Mouse (Mus musculus) MN1 (cell line): ENCODE measurements around the gene Nectin4.

Experiments used
- DNase-seq: peaks from one replicate; pipeline ENCODE4 v3.0.0-alpha.2; 2016; ENCODE audit warnings: low spot score

The Nectin4 gene

GRCm38 (mm10) chr1:171412446-171412845, 42.5 kb downstream of the Nectin4 start:
- peak; percentile 76 for DNase-seq

GRCm38 (mm10) chr1:171413608-171414007, 43.7 kb downstream of the Nectin4 start:
- DNase-seq, result no peak

- DNase-seq, result no peak
These were observed 48.8 kb downstream of the Nectin4 start, which contains the start of gene Tstd1 for GRCm38 (mm10) chr1:171418660-171419059. Gene Tstd1, plus strand, starts transcription at chr1:171418872.

DNA sequence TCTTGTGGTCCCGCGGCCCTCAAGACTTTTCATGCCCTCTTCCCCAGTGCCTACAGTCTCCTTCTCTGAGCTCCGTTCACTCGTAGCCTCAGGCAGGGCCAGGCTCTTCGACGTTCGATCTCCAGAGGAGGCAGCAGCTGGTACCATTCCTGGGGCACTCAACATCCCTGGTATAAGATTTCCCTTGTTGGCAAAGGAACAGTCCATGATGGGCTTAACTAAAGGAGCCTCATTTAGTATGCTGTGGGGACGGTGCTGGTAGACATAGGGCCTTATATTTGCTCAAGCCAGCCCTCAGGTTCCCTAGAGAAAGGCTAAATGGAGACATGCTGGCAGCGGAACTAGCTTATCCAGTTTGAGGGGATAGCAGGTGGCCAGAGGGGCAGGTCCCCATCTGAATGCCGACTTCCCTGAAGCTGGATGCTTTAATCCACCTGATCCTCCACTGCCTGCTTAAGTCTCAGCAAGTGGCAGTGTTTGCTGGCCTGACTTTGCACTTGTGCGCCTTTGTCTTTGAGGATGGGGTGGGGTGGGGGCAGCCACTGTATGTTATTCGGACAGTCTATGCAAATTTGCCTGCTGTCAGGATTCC, 49.5 kb downstream of the Nectin4 start:
- no peak for DNase-seq

DNA sequence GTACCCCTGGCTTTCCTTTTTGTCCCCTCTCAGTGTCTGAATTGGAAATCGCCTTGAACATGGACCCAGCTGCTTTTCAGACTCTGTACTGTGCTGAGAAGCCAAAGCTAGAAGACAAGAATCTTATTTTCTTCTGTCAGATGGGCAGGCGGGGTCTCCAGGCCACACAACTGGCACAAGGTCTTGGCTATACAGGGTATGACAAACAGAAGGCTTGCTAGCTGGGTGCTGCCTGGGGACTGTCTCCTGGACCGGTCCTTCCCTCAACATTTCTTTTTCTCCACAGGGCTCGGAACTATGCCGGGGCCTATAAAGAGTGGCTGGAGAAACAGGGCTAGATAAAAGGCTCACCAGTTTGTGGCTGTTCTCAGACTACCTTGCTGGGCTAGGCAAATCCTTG, 50.0 kb downstream of the Nectin4 start:
- DNase-seq, result no peak

- no peak for DNase-seq
These were observed 52.7 kb downstream of the Nectin4 start for GRCm38 (mm10) chr1:171422504-171423095.

GRCm38 (mm10) chr1:171424638-171425037, 54.7 kb downstream of the Nectin4 start:
- DNase-seq, result no peak

DNA sequence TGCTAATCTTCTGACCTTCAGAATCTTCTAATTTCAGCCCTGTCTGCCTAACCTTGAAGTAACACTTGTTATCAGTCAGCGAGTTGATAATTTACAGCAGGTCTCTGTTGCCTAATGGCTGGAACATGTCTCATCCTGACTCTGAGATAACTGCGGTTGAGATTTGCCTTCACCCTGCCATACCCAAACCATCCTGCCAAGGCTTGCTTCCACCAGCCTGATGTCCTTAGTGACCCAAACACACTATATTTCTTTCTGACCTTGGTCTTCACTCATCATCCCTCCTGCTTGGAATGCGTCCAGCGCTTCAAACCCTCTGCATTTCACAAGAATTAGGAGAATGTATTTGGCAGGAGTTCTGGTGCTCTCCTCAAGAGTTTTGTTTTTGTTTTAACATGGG, 55.2 kb downstream of the Nectin4 start:
- DNase-seq, result no peak

DNA sequence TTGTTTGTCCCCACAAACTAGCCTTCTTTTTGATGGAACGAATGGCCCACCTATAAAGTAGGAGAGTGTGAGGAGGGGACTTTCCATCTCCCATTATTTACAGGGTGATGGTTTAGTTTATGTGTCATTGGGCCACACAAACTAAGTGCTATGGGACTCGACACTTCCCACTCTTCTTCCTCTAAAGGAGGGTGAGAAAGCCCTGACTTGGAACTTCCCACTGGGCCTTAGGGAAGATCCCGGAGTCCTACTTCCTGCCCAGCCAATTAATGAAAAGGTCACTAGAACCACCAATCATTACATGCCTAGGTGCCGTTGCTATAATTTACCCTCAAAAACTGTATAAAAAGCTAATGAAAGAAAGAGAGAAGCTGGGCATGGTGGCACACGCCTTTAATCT, 62.3 kb downstream of the Nectin4 start:
- DNase-seq, result no peak

- DNase-seq, result no peak
These were observed 65.5 kb downstream of the Nectin4 start for GRCm38 (mm10) chr1:171435288-171435814.

DNA sequence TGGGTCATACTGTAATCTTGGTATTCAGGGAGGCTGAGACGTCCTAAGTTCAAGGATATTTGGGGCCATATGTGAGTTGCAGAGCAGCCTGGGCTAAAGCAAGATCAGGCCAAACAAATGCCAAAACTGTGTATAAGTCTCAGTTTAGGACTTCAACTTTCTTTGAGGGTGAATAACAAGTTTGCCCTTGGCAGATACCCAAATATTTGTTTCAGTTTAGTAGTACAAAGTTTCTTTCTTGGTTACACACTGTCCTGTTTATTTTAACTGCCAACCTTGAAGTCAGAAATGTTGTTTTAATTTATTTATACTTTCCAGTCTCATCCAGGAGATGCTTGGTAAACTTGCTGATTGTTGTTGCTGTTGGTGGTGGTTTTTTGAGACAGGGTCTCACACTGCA, 66.1 kb downstream of the Nectin4 start:
- DNase-seq, result no peak

DNA sequence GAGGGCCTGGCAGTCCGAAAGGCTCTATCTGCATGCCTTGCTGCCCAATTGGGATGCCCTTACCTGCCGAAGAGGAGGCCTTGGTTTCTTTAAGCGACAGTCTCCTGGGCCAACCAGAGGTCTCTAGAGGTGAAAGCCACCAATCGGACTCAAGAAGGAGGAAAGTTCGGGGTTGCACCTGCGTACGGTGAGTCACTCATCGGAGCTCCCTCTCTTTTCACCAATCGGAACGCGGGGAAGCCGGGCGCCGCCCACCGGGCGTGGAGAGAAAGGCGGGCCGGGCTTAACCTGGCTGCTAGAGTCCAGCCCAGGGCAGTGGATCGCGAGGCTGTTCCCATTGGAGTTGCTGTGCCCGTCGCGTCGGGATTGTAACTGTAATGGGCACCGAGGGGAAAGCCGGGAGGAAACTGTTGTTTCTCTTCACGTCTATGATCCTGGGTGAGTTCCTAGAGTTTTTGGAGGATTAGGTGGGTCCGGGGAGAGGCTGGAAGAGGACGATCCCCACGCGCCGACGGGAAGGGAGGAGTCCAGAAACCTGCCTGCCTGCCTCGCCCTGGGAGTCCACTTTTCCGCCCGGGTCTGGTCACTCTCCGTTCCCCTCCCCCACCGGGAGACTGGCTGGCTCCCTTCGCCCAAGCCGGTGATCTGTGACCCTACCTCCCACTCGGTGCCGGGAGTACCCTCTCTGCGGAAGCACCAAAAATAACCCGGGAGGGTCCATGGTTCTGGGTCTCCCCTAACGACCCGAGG, 67.5 kb downstream of the Nectin4 start, which contains the start of gene F11r:
F11r (plus strand) TSS at position 272 of the 750 bp plus-strand sequence.
- no peak for DNase-seq
